Mouse (Mus musculus): ENCODE results near the gene H2-DMb2.

- TF ChIP-seq POLR2A (IDR thresholded peaks at IDR 0.05; ENCODE audit: control insufficient read depth, low read depth, low read length) (no peak), CTCF (IDR thresholded peaks at IDR 0.05; ENCODE audit: control insufficient read depth, insufficient read depth, insufficient replicate concordance, low read depth, low read length) (no peak)
Measured at GRCm38 (mm10) chr17:34155534-34155933, 12.4 kb downstream of the H2-DMb2 start.
